ENCODE assay signal across 8 mouse cellular contexts in the genomic region with DNA sequence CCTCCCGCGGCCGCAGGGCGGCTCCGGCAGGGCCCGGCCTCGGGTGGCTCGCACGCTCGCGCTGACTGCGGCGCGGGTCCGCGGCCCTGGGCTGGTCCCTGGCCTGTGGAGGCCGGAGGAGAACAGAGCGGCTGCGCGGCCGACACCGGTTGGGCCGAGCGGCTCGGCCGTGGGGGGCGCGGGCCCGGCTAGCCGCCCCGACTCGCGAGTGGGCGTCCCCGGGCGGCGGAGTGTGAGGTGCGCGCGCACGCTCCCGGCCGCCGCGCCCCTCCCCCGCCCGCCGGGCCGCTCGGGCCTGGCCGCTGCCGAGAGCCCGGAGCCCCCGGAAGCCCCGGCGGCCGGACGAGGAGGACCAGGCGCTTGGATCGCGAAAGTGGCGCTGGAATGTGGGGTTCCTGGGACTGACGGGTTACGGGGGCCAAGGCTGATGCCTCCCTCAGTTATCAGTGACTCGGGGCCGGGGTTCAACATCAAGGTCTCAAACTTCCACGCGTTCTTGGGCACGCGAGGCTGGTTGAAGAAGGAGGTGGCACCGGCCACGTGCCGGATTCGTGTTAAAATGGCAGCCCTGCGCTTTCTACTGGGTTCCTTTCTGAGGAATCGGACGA. TPM values are rescaled to one million over a fixed set of nuclear protein-coding genes. Genes with fewer than 3 reads are reported as not detected.
DNase-seq lines count a peak whose midpoint lies in the region; ATAC-seq and TF ChIP-seq lines count a peak whose summit lies in the region.

No protein-coding gene starts in this region.

- TF ChIP-seq POLR2A in bone marrow, adult 2 months (IDR thresholded peaks at IDR 0.05; ENCODE audit: borderline replicate concordance, control insufficient read depth, low read depth, low read length) = no peak

- 3% methylated on average over 76 of the region's 77 CpGs for WGBS in bone marrow, adult 2 months
- WGBS in embryonic facial prominence, embryonic 14.5 days = 2% methylated on average over 18 of the region's 77 CpGs
- WGBS in heart, embryonic 10.5 days = 1% methylated on average over 76 of the region's 77 CpGs
- under 1% methylated on average over 45 of the region's 77 CpGs for WGBS in kidney, embryonic 14.5 days
- under 1% methylated on average over 53 of the region's 77 CpGs for WGBS in liver, embryonic 14.5 days (ENCODE audit: insufficient replicate concordance)
- WGBS in stomach, embryonic 16.5 days = under 1% methylated on average over 74 of the region's 77 CpGs

- peak; percentile 91 for ATAC-seq in embryonic facial prominence, embryonic 14.5 days (ENCODE audit: low read depth)
- ATAC-seq in kidney, embryonic 14.5 days (ENCODE audit: low FRiP score, low TSS enrichment) = peak; percentile 90
- peak; percentile 83 for ATAC-seq in liver, embryonic 14.5 days (ENCODE audit: insufficient read depth)
- peak; percentile 88 for ATAC-seq in stomach, embryonic 16.5 days (ENCODE audit: insufficient read depth, low FRiP score)

- peak overlapping the region; percentile 89 for H3K4me2 ChIP-seq in embryonic facial prominence, embryonic 14.5 days (ENCODE audit: low read depth, low read length)
- peak overlapping the region; percentile 86 for H3K4me2 ChIP-seq in kidney, embryonic 14.5 days (replicated peaks; ENCODE audit: low read depth, low read length)
- H3K4me2 ChIP-seq in liver, embryonic 14.5 days (ENCODE audit: low read depth) = peak overlapping the region; percentile 92
- H3K4me2 ChIP-seq in stomach, embryonic 16.5 days (ENCODE audit: low read depth, low read length) = peak overlapping the region; percentile 93

- H3K27ac ChIP-seq in bone marrow, adult 2 months (ENCODE audit: control insufficient read depth, insufficient read depth, low read depth, low read length, poor library complexity) = peak overlapping the region; percentile 99
- H3K27ac ChIP-seq in embryonic facial prominence, embryonic 14.5 days (replicated peaks; ENCODE audit: low read depth, low read length) = peak overlapping the region; percentile 97
- H3K27ac ChIP-seq in heart, embryonic 10.5 days = peak overlapping the region; percentile 100
- H3K27ac ChIP-seq in kidney, embryonic 14.5 days (ENCODE audit: low read depth, low read length) = peak overlapping the region; percentile 94
- H3K27ac ChIP-seq in liver, embryonic 14.5 days = peak overlapping the region; percentile 77
- peak overlapping the region; percentile 96 for H3K27ac ChIP-seq in stomach, embryonic 16.5 days (ENCODE audit: low read length)

- peak overlapping the region; percentile 67 for H3K4me3 ChIP-seq in C2C12 (ENCODE audit: insufficient read depth, poor library complexity, severe bottlenecking)
- peak overlapping the region; percentile 97 for H3K4me3 ChIP-seq in bone marrow, adult 2 months (replicated peaks; ENCODE audit: control insufficient read depth, low read depth, low read length)
- peak overlapping the region; percentile 90 for H3K4me3 ChIP-seq in embryonic facial prominence, embryonic 14.5 days (ENCODE audit: low read depth, low read length)
- H3K4me3 ChIP-seq in heart, embryonic 10.5 days = peak overlapping the region; percentile 94
- H3K4me3 ChIP-seq in kidney, embryonic 14.5 days (ENCODE audit: low read length) = peak overlapping the region; percentile 79
- H3K4me3 ChIP-seq in liver, embryonic 14.5 days (ENCODE audit: insufficient read depth in 1 of 2, low read depth in 2 of 2, low read length in 2 of 2) = peak overlapping the region; percentile 98 to 99
- peak overlapping the region; percentile 95 for H3K4me3 ChIP-seq in stomach, embryonic 16.5 days (replicated peaks; ENCODE audit: low read length)

- peaks cover 43% of the 10 kb centered on the region for H3K79me2 ChIP-seq in C2C12 (ENCODE audit: control insufficient read depth, insufficient read depth)

- H3K36me3 ChIP-seq in C2C12 (ENCODE audit: control insufficient read depth, insufficient read depth) = no peaks in the 10 kb centered on the region
- H3K36me3 ChIP-seq in embryonic facial prominence, embryonic 14.5 days (ENCODE audit: control insufficient read depth, insufficient read depth, low read length) = no peaks in the 10 kb centered on the region
- no peaks in the 10 kb centered on the region for H3K36me3 ChIP-seq in heart, embryonic 10.5 days
- H3K36me3 ChIP-seq in kidney, embryonic 14.5 days (ENCODE audit: control insufficient read depth, insufficient read depth, low read length) = no peaks in the 10 kb centered on the region
- H3K36me3 ChIP-seq in liver, embryonic 14.5 days (replicated peaks; ENCODE audit: control insufficient read depth, insufficient read depth, low read depth) = no peaks in the 10 kb centered on the region
- H3K36me3 ChIP-seq in stomach, embryonic 16.5 days (ENCODE audit: control insufficient read depth, insufficient read depth, low read length) = no peaks in the 10 kb centered on the region

- no peak for TF ChIP-seq EP300 in liver, embryonic 14.5 days (IDR thresholded peaks at IDR 0.05; ENCODE audit: low read depth)

- peaks cover 28% of the 10 kb centered on the region for H3K79me3 ChIP-seq in C2C12 (ENCODE audit: low read depth)

- peak; percentile 78 for DNase-seq in embryonic facial prominence, embryonic 14.5 days (ENCODE audit: low spot score)
- peak; percentile 87 for DNase-seq in heart, embryonic 10.5 days (ENCODE audit: low spot score)
- DNase-seq in liver, embryonic 14.5 days (ENCODE audit: low read depth in 3 of 3, low spot score in 3 of 3) = no peak
- peak; percentile 87 for DNase-seq in neural tube, embryonic 10.5 days (ENCODE audit: extremely low spot score, low spot score)

- no peaks in the 10 kb centered on the region for H3K27me3 ChIP-seq in C2C12 (ENCODE audit: control insufficient read depth, insufficient read depth, insufficient read length)
- no peaks in the 10 kb centered on the region for H3K27me3 ChIP-seq in embryonic facial prominence, embryonic 14.5 days (replicated peaks; ENCODE audit: control insufficient read depth, insufficient read depth, low read length)
- H3K27me3 ChIP-seq in heart, embryonic 10.5 days (ENCODE audit: insufficient read depth, poor library complexity, severe bottlenecking) = peaks cover 15% of the 10 kb centered on the region; the same call in 1 of the 2 replicates
- no peaks in the 10 kb centered on the region for H3K27me3 ChIP-seq in kidney, embryonic 14.5 days (ENCODE audit: control insufficient read depth, insufficient read depth, low read length)
- no peaks in the 10 kb centered on the region for H3K27me3 ChIP-seq in liver, embryonic 14.5 days (ENCODE audit: control insufficient read depth, insufficient read depth, low read length)
- no peaks in the 10 kb centered on the region for H3K27me3 ChIP-seq in stomach, embryonic 16.5 days (ENCODE audit: control insufficient read depth, insufficient read depth, low read length)

- H3K9me3 ChIP-seq in embryonic facial prominence, embryonic 14.5 days (ENCODE audit: control insufficient read depth, low read length) = no peaks in the 10 kb centered on the region
- no peaks in the 10 kb centered on the region for H3K9me3 ChIP-seq in heart, embryonic 10.5 days
- H3K9me3 ChIP-seq in kidney, embryonic 14.5 days (ENCODE audit: control insufficient read depth, low read length) = no peaks in the 10 kb centered on the region
- H3K9me3 ChIP-seq in liver, embryonic 14.5 days (ENCODE audit: control insufficient read depth, low read length) = no peaks in the 10 kb centered on the region
- H3K9me3 ChIP-seq in stomach, embryonic 16.5 days (replicated peaks; ENCODE audit: control insufficient read depth, low read length) = no peaks in the 10 kb centered on the region

- H3K4me1 ChIP-seq in bone marrow, adult 2 months (ENCODE audit: control insufficient read depth, insufficient read depth, low read length) = peaks cover 4% of the 10 kb centered on the region; the same call in 1 of the 2 replicates
- peaks cover 24% of the 10 kb centered on the region for H3K4me1 ChIP-seq in embryonic facial prominence, embryonic 14.5 days (ENCODE audit: control insufficient read depth, insufficient read depth, low read length)
- H3K4me1 ChIP-seq in heart, embryonic 10.5 days = peaks cover 18% of the 10 kb centered on the region
- H3K4me1 ChIP-seq in kidney, embryonic 14.5 days (ENCODE audit: control insufficient read depth, insufficient read depth, low read length) = peaks cover 12% of the 10 kb centered on the region
- H3K4me1 ChIP-seq in liver, embryonic 14.5 days (replicated peaks; ENCODE audit: control insufficient read depth in 2 of 2, insufficient read depth in 2 of 2, low read length in 1 of 2) = peaks cover 11 to 17% of the 10 kb centered on the region in 2 experiments
- peaks cover 16% of the 10 kb centered on the region for H3K4me1 ChIP-seq in stomach, embryonic 16.5 days (ENCODE audit: control insufficient read depth, insufficient read depth, low read length)

- TF ChIP-seq CTCF in C2C12 (IDR thresholded peaks at IDR 0.05; ENCODE audit: control insufficient read depth, insufficient read depth, insufficient read length) = no peak
- no peak for TF ChIP-seq CTCF in bone marrow, adult 2 months (IDR thresholded peaks at IDR 0.05; ENCODE audit: control insufficient read depth, insufficient read depth, low read length)
- TF ChIP-seq CTCF in liver, embryonic 14.5 days (IDR thresholded peaks at IDR 0.05; ENCODE audit: low read depth) = no peak

- H3ac ChIP-seq in C2C12 (ENCODE audit: control insufficient read depth, insufficient read length, low read depth) = peak overlapping the region; percentile 94

- H3K9ac ChIP-seq in embryonic facial prominence, embryonic 14.5 days (ENCODE audit: low read depth, low read length) = peak overlapping the region; percentile 97
- H3K9ac ChIP-seq in kidney, embryonic 14.5 days (ENCODE audit: low read depth, low read length) = peak overlapping the region; percentile 97
- peak overlapping the region; percentile 95 for H3K9ac ChIP-seq in liver, embryonic 14.5 days (replicated peaks)
- H3K9ac ChIP-seq in stomach, embryonic 16.5 days (ENCODE audit: low read length) = peak overlapping the region; percentile 98

TF ChIP-seq in C2C12, 6 proteins besides CTCF, POLR2A, EP300 and RAD21 (continues in another document):
- TF ChIP-seq USF1 (IDR thresholded peaks at IDR 0.05; ENCODE audit: low read depth) (peak; percentile 36), MYOG (IDR thresholded peaks at IDR 0.05; ENCODE audit: control insufficient read depth, extremely low read depth, insufficient read length) (no peak), MAX (IDR thresholded peaks at IDR 0.05) (peak; percentile 87), CEBPB (IDR thresholded peaks at IDR 0.05; ENCODE audit: low read depth) (no peak)

RNA-seq across cellular contexts. Expression of a gene that starts 0.6 kb away (rescaled TPM):
- 7.1 TPM for polyA plus RNA-seq in C2C12 (2012; fragmentation: generic; extraction: Trizol)
- polyA plus RNA-seq in bone marrow, adult 2 months (2011; ENCODE audit: insufficient read depth, insufficient read length, low replicate concordance, missing spikeins) = 17.7 and 19.5 TPM in 2 replicates
- 83.1 and 89.7 TPM in 2 replicates for polyA plus RNA-seq in embryonic facial prominence, embryonic 14.5 days (2014; fragmentation: Nextera tagmentation; extraction: Ambion mirVana)
- polyA plus RNA-seq in heart, embryonic 10.5 days (2016; fragmentation: Nextera tagmentation; extraction: Ambion mirVana) = 59.4 and 75.5 TPM in 2 replicates
- 69.9 and 102 TPM in 2 replicates for polyA plus RNA-seq in kidney, embryonic 14.5 days (2014; fragmentation: Nextera tagmentation; extraction: Ambion mirVana)
- polyA plus RNA-seq in liver, embryonic 14.5 days (2012; rRNA removed) = 2.9 and 3.7 TPM in 2 replicates
- polyA plus RNA-seq in liver, embryonic 14.5 days (2014; fragmentation: Nextera tagmentation; extraction: Ambion mirVana) = 27.9 and 38.1 TPM in 2 replicates
- 41.6 and 43.4 TPM in 2 replicates for polyA plus RNA-seq in stomach, embryonic 16.5 days (2015; fragmentation: Nextera tagmentation; extraction: Ambion mirVana)

Comparison
In these comparisons a context has a peak if more than half of its experiments do, and no peak if none do; other contexts are left out.
1. DNase-seq: peak in embryonic facial prominence, embryonic 14.5 days (single experiment), heart, embryonic 10.5 days (single experiment) and neural tube, embryonic 10.5 days (single experiment); none in liver, embryonic 14.5 days (0 of 3).
2. Peak in every context shown above with its lines, with median percentiles within 50 percentile points of each other: H3K4me3 ChIP-seq, H3K27ac ChIP-seq, ATAC-seq, H3K4me2 ChIP-seq and H3K9ac ChIP-seq.